Comparison of ENCODE assay signal across 8 mouse cellular contexts in the genomic region with DNA sequence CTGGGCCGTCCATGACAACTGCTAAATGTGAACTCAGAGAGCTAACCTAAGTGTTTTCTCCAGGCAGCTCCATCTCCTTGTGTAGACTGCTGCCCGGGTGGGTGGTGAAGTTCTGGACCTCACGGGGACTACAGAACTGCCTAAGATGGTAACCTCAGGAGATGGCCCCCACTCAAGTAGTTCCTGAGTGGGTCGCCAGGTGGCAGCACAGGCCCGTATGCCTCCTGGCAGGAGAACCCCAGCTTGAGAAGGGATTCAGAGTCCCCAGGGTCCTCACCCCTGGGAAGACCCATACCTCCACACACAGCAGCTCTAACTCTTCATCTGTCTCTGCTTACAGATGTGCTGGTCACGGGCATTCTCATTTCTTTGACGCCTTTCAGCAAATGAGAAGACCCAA. TPM values are rescaled to one million over a fixed set of nuclear protein-coding genes. Genes with fewer than 3 reads are reported as not detected.
A peak's percentile ranks its signal among the peaks of the same experiment; 100 is the strongest.
DNase-seq lines count a peak whose midpoint lies in the region; ATAC-seq and TF ChIP-seq lines count a peak whose summit lies in the region.

No protein-coding gene starts in this region.

- peaks cover 13% of the 10 kb centered on the region for H3K4me1 ChIP-seq in testis, adult 2 months (ENCODE audit: control insufficient read depth, insufficient read depth, low read length)
- peaks cover 7% of the 10 kb centered on the region for H3K4me1 ChIP-seq in bone marrow macrophage, adult 2 months (ENCODE audit: control insufficient read depth, insufficient read depth, low read length)
- H3K4me1 ChIP-seq in kidney, embryonic 15.5 days: peaks cover 39% of the 10 kb centered on the region
- H3K4me1 ChIP-seq in liver, embryonic 14.5 days (replicated peaks; ENCODE audit: control insufficient read depth in 2 of 2, insufficient read depth in 2 of 2, low read length in 1 of 2): peaks cover 3 to 9% of the 10 kb centered on the region in 2 experiments

- H3K9me3 ChIP-seq in kidney, embryonic 15.5 days (replicated peaks): no peaks in the 10 kb centered on the region
- no peaks in the 10 kb centered on the region for H3K9me3 ChIP-seq in liver, embryonic 14.5 days (ENCODE audit: control insufficient read depth, low read length)

- no peak for ATAC-seq in kidney, embryonic 15.5 days (replicated peaks; ENCODE audit: low FRiP score)
- ATAC-seq in liver, embryonic 14.5 days (ENCODE audit: insufficient read depth): no peak

- H3K4me3 ChIP-seq in testis, adult 2 months (ENCODE audit: control insufficient read depth, low read depth, low read length): no peak overlapping the region
- H3K4me3 ChIP-seq in bone marrow macrophage, adult 2 months (ENCODE audit: insufficient read depth, low read length): no peak overlapping the region
- H3K4me3 ChIP-seq in kidney, embryonic 15.5 days (replicated peaks): no peak overlapping the region
- no peak overlapping the region for H3K4me3 ChIP-seq in liver, embryonic 14.5 days (ENCODE audit: insufficient read depth in 1 of 2, low read depth in 2 of 2, low read length in 2 of 2)

- DNase-seq in testis, postnatal 14 days (ENCODE audit: low spot score): no peak
- peak; percentile 64 for DNase-seq in forelimb bud, embryonic 11.5 days (ENCODE audit: low read depth, low spot score)
- DNase-seq in liver, embryonic 14.5 days (ENCODE audit: low read depth in 3 of 3, low spot score in 3 of 3): no peak
- DNase-seq in right cerebral cortex, adult 18-20 months: peak; percentile 67
- peak; percentile 79 for DNase-seq in urinary bladder, postnatal 14 days (ENCODE audit: low spot score)

- TF ChIP-seq EP300 in liver, embryonic 14.5 days (IDR thresholded peaks at IDR 0.05; ENCODE audit: low read depth): no peak

- peak; percentile 60; the same call in 1 of the 2 replicates for TF ChIP-seq CTCF in testis, adult 2 months (IDR thresholded peaks at IDR 0.05; ENCODE audit: control insufficient read depth, insufficient read depth, insufficient replicate concordance, low read depth, low read length)
- peak; percentile 62 for TF ChIP-seq CTCF in bone marrow macrophage, adult 2 months (IDR thresholded peaks at IDR 0.05; ENCODE audit: low read depth, low read length)
- TF ChIP-seq CTCF in liver, embryonic 14.5 days (IDR thresholded peaks at IDR 0.05; ENCODE audit: low read depth): peak; percentile 97

- no peak for TF ChIP-seq POLR2A in testis, adult 2 months (IDR thresholded peaks at IDR 0.05; ENCODE audit: control insufficient read depth, low read depth, low read length)
- no peak for TF ChIP-seq POLR2A in bone marrow macrophage, adult 2 months (IDR thresholded peaks at IDR 0.05; ENCODE audit: borderline replicate concordance, low read depth, low read length)

- no peaks in the 10 kb centered on the region for H3K36me3 ChIP-seq in testis, adult 2 months (ENCODE audit: control insufficient read depth, insufficient read depth, low read length)
- 0 out of 2 replicates have a peak, but pooled peaks cover 4% of the 10 kb centered on the region for H3K36me3 ChIP-seq in kidney, embryonic 15.5 days
- no peaks in the 10 kb centered on the region; the same call in 1 of the 2 replicates for H3K36me3 ChIP-seq in liver, embryonic 14.5 days (replicated peaks; ENCODE audit: control insufficient read depth, insufficient read depth, low read depth)

- 17% methylated on average over 7 of the region's 7 CpGs for WGBS in kidney, embryonic 15.5 days
- 14% methylated on average over 7 of the region's 7 CpGs for WGBS in liver, embryonic 14.5 days (ENCODE audit: insufficient replicate concordance)

- H3K4me2 ChIP-seq in kidney, embryonic 15.5 days: no peak overlapping the region
- H3K4me2 ChIP-seq in liver, embryonic 14.5 days (ENCODE audit: low read depth): no peak overlapping the region

- H3K9ac ChIP-seq in kidney, embryonic 15.5 days: no peak overlapping the region
- H3K9ac ChIP-seq in liver, embryonic 14.5 days (replicated peaks): no peak overlapping the region

- no peak overlapping the region for H3K27ac ChIP-seq in testis, adult 2 months (ENCODE audit: control insufficient read depth, insufficient read depth, low read depth, low read length)
- no peak overlapping the region for H3K27ac ChIP-seq in bone marrow macrophage, adult 2 months (ENCODE audit: insufficient read depth, low read depth, low read length)
- H3K27ac ChIP-seq in kidney, embryonic 15.5 days: 0 out of 2 replicates have a peak overlapping the region, but pooled peaks have one; percentile 7
- H3K27ac ChIP-seq in liver, embryonic 14.5 days: no peak overlapping the region

- no peaks in the 10 kb centered on the region for H3K27me3 ChIP-seq in testis, adult 2 months (ENCODE audit: control insufficient read depth, insufficient read depth, low read length)
- H3K27me3 ChIP-seq in kidney, embryonic 15.5 days: no peaks in the 10 kb centered on the region
- no peaks in the 10 kb centered on the region for H3K27me3 ChIP-seq in liver, embryonic 14.5 days (ENCODE audit: control insufficient read depth, insufficient read depth, low read length)

RNA-seq across cellular contexts. Expression of a gene that starts 2.0 kb away (rescaled TPM):
- polyA plus RNA-seq in testis, adult 2 months (2012; rRNA removed): 18.2 and 18.5 TPM in 2 replicates
- 10.4 and 11.1 TPM in 2 replicates for polyA plus RNA-seq in bone marrow macrophage, adult 2 months (2012; ENCODE audit: insufficient read depth, insufficient read length, missing spikeins)
- polyA plus RNA-seq in kidney, embryonic 15.5 days (2015; fragmentation: Nextera tagmentation; extraction: Ambion mirVana): 56.0 and 56.1 TPM in 2 replicates
- 10.4 and 16.8 TPM in 2 replicates for polyA plus RNA-seq in liver, embryonic 14.5 days (2012; rRNA removed)
- polyA plus RNA-seq in liver, embryonic 14.5 days (2014; fragmentation: Nextera tagmentation; extraction: Ambion mirVana): 40.6 and 42.4 TPM in 2 replicates

RNA-seq across cellular contexts. Expression of a gene that starts 21.3 kb away (rescaled TPM):
- 34.5 and 36.5 TPM in 2 replicates for polyA plus RNA-seq in testis, adult 2 months (2012; rRNA removed)
- 9.5 and 9.9 TPM in 2 replicates for polyA plus RNA-seq in bone marrow macrophage, adult 2 months (2012; ENCODE audit: insufficient read depth, insufficient read length, missing spikeins)
- polyA plus RNA-seq in kidney, embryonic 15.5 days (2015; fragmentation: Nextera tagmentation; extraction: Ambion mirVana): 1.8 and 2.1 TPM in 2 replicates
- polyA plus RNA-seq in liver, embryonic 14.5 days (2012; rRNA removed): 3.7 and 4.6 TPM in 2 replicates
- polyA plus RNA-seq in liver, embryonic 14.5 days (2014; fragmentation: Nextera tagmentation; extraction: Ambion mirVana): 1.4 and 2.2 TPM in 2 replicates

RNA-seq across cellular contexts. Expression of a gene that starts 21.6 kb away (rescaled TPM):
- 61.8 and 64.3 TPM in 2 replicates for polyA plus RNA-seq in testis, adult 2 months (2012; rRNA removed)
- polyA plus RNA-seq in bone marrow macrophage, adult 2 months (2012; ENCODE audit: insufficient read depth, insufficient read length, missing spikeins): not detected in 2 replicates
- 0.66 and 0.90 TPM in 2 replicates for polyA plus RNA-seq in kidney, embryonic 15.5 days (2015; fragmentation: Nextera tagmentation; extraction: Ambion mirVana)
- polyA plus RNA-seq in liver, embryonic 14.5 days (2012; rRNA removed): 0.10 and 0.11 TPM in 2 replicates
- 0.11 and 0.18 TPM in 2 replicates for polyA plus RNA-seq in liver, embryonic 14.5 days (2014; fragmentation: Nextera tagmentation; extraction: Ambion mirVana)

Comparison
In these comparisons a context has a peak if more than half of its experiments do, and no peak if none do; other contexts are left out.
1. DNase-seq: peak in forelimb bud, embryonic 11.5 days (single experiment), right cerebral cortex, adult 18-20 months (single experiment) and urinary bladder, postnatal 14 days (single experiment); none in testis, postnatal 14 days (single experiment) and liver, embryonic 14.5 days (0 of 3).
2. RNA of a gene that starts 21.6 kb away (polyA plus RNA-seq): 61.8 to 64.3 TPM in testis, adult 2 months; 0.66 to 0.90 TPM in kidney, embryonic 15.5 days, 0.10 to 0.18 TPM in liver, embryonic 14.5 days and not detected in bone marrow macrophage, adult 2 months; every median in the first group is over 10 times any median in the second.
3. Peak in every context shown above with its lines, with median percentiles within 50 percentile points of each other: CTCF ChIP-seq.